Comparison of ENCODE assay signal across 31 mouse cellular contexts in genomic region chr11:9705190-9705589, GRCm38 (mm10).
DNase-seq lines count a peak whose midpoint lies in the region; ATAC-seq and TF ChIP-seq lines count a peak whose summit lies in the region.
"Had no signal": no experiment of that assay in that cellular context is flagged by ENCODE, and none has a peak within 500 bp of the region (broad histone marks: within the 10 kb centered on the region; RNA-seq: fewer than 3 reads in every experiment).

No protein-coding gene starts in this region.

- TF ChIP-seq CTCF in lung, postnatal 0 days (IDR thresholded peaks at IDR 0.05), result no peak
- no peak for TF ChIP-seq CTCF in brain, embryonic 14.5 days (IDR thresholded peaks at IDR 0.05; ENCODE audit: borderline replicate concordance, extremely low read depth, insufficient read depth, insufficient read length)
- no peak for TF ChIP-seq CTCF in heart, adult 2 months (IDR thresholded peaks at IDR 0.05)

- intact Hi-C loops in heart, adult 2 months (cut with DNase I), result no loop called here

- H3K36me3 ChIP-seq in hindbrain, embryonic 11.5 days (ENCODE audit: control insufficient read depth, insufficient read depth, low read length), result no peaks in the 10 kb centered on the region
- H3K36me3 ChIP-seq in hindbrain, embryonic 10.5 days, result no peaks in the 10 kb centered on the region
- H3K36me3 ChIP-seq in lung, postnatal 0 days (ENCODE audit: insufficient read depth, low read length), result no peaks in the 10 kb centered on the region
- no peaks in the 10 kb centered on the region for H3K36me3 ChIP-seq in heart, adult 2 months (ENCODE audit: control insufficient read depth, insufficient read depth, low read length)
- H3K36me3 ChIP-seq: forebrain, embryonic 10.5 days; heart, embryonic 12.5 days; hindbrain, embryonic 15.5 days; limb, embryonic 15.5 days; lung, embryonic 15.5 days; stomach, embryonic 15.5 days had no signal

- no peak overlapping the region for H3K9ac ChIP-seq in hindbrain, embryonic 11.5 days (ENCODE audit: low read depth, low read length)
- H3K9ac ChIP-seq in lung, postnatal 0 days (replicated peaks; ENCODE audit: low read depth), result no peak overlapping the region
- no peak overlapping the region for H3K9ac ChIP-seq in heart, adult 2 months (ENCODE audit: low read depth, low read length)
- H3K9ac ChIP-seq: heart, embryonic 12.5 days; hindbrain, embryonic 15.5 days; limb, embryonic 15.5 days; liver, embryonic 14.5 days; lung, embryonic 15.5 days; stomach, embryonic 15.5 days had no signal

- no peak for TF ChIP-seq EP300 in lung, postnatal 0 days (IDR thresholded peaks at IDR 0.05)
- TF ChIP-seq EP300 in heart, adult 2 months (IDR thresholded peaks at IDR 0.05; ENCODE audit: insufficient read depth, low read depth, low read length), result no peak

- H3K4me1 ChIP-seq in hindbrain, embryonic 11.5 days (replicated peaks; ENCODE audit: control insufficient read depth, insufficient read depth, low read length), result no peaks in the 10 kb centered on the region
- no peaks in the 10 kb centered on the region for H3K4me1 ChIP-seq in hindbrain, embryonic 10.5 days (replicated peaks)
- H3K4me1 ChIP-seq in lung, postnatal 0 days (ENCODE audit: insufficient read depth, low read depth, low read length), result no peaks in the 10 kb centered on the region
- H3K4me1 ChIP-seq in heart, adult 2 months (ENCODE audit: control insufficient read depth, insufficient read depth, low read length), result no peaks in the 10 kb centered on the region
- H3K4me1 ChIP-seq: forebrain, embryonic 10.5 days; heart, embryonic 12.5 days; hindbrain, embryonic 15.5 days; limb, embryonic 15.5 days; lung, embryonic 15.5 days; megakaryocyte, embryonic 14.5 days; stomach, embryonic 15.5 days had no signal

- H3K79me2 ChIP-seq in heart, adult 2 months (replicated peaks; ENCODE audit: control insufficient read depth, insufficient read depth, low read length), result no peaks in the 10 kb centered on the region

- H3K9me3 ChIP-seq in hindbrain, embryonic 11.5 days (ENCODE audit: control insufficient read depth, low read length), result no peaks in the 10 kb centered on the region
- H3K9me3 ChIP-seq in hindbrain, embryonic 10.5 days, result no peaks in the 10 kb centered on the region
- no peaks in the 10 kb centered on the region for H3K9me3 ChIP-seq in lung, postnatal 0 days (ENCODE audit: low read length)
- H3K9me3 ChIP-seq: forebrain, embryonic 10.5 days; heart, embryonic 12.5 days; hindbrain, embryonic 15.5 days; limb, embryonic 15.5 days; lung, embryonic 15.5 days; megakaryocyte, embryonic 14.5 days; stomach, embryonic 15.5 days had no signal

- DNase-seq in hindbrain, embryonic 11.5 days (ENCODE audit: low spot score), result no peak
- no peak for DNase-seq in hindbrain, embryonic 10.5 days (ENCODE audit: low spot score)
- DNase-seq in lung, postnatal 0 days (ENCODE audit: low spot score), result peak; percentile 34
- no peak for DNase-seq in lung, postnatal 36 days
- peak; percentile 27 for DNase-seq in brain, embryonic 14.5 days (ENCODE audit: low read depth)
- DNase-seq in mesoderm, embryonic 11.5 days (ENCODE audit: low read depth, low spot score), result peak; percentile 53
- DNase-seq in cerebellum, adult 18-20 months, result no peak
- no peak for DNase-seq in heart, adult 2 months
- DNase-seq: adrenal gland, postnatal 25 days; cerebellum, adult 11 months; cerebellum, postnatal 14 days; gastrocnemius, postnatal 14 days; heart, adult 11 months; heart, postnatal 10 days; kidney, adult 9 months; kidney, postnatal 36 days; layer of hippocampus, postnatal 36 days; right cerebral cortex, adult 18-20 months; right cerebral cortex, postnatal 4 days; thymus, adult 18-20 months; thymus, postnatal 36 days had no signal

- ATAC-seq in hindbrain, embryonic 11.5 days (ENCODE audit: low FRiP score), result peak; percentile 67
- peak; percentile 26; the same call in 1 of the 2 replicates for ATAC-seq in lung, postnatal 0 days
- ATAC-seq: forebrain, embryonic 16.5 days; intestine, embryonic 16.5 days had no signal

- no peak overlapping the region for H3K4me3 ChIP-seq in hindbrain, embryonic 11.5 days (ENCODE audit: low read depth, low read length)
- H3K4me3 ChIP-seq in hindbrain, embryonic 10.5 days, result no peak overlapping the region
- H3K4me3 ChIP-seq in lung, postnatal 0 days (ENCODE audit: low read depth, low read length), result no peak overlapping the region
- no peak overlapping the region for H3K4me3 ChIP-seq in heart, adult 2 months
- H3K4me3 ChIP-seq: forebrain, embryonic 10.5 days; heart, embryonic 12.5 days; hindbrain, embryonic 15.5 days; limb, embryonic 15.5 days; lung, embryonic 15.5 days; megakaryocyte, embryonic 14.5 days; stomach, embryonic 15.5 days had no signal

- no peak overlapping the region for H3K27ac ChIP-seq in hindbrain, embryonic 11.5 days (ENCODE audit: low read depth, low read length)
- H3K27ac ChIP-seq in hindbrain, embryonic 10.5 days, result no peak overlapping the region
- H3K27ac ChIP-seq in lung, postnatal 0 days (ENCODE audit: low read length), result no peak overlapping the region
- H3K27ac ChIP-seq in heart, adult 2 months, result no peak overlapping the region
- H3K27ac ChIP-seq: forebrain, embryonic 10.5 days; hindbrain, embryonic 15.5 days; limb, embryonic 15.5 days; liver, embryonic 14.5 days; lung, embryonic 15.5 days; stomach, embryonic 15.5 days had no signal

- 64% methylated on average over 3 of the region's 3 CpGs for WGBS in hindbrain, embryonic 11.5 days
- WGBS in hindbrain, embryonic 10.5 days, result 78% methylated on average over 3 of the region's 3 CpGs
- 46% methylated on average over 3 of the region's 3 CpGs for WGBS in lung, postnatal 0 days
- WGBS in heart, adult 2 months, result 61% methylated on average over 3 of the region's 3 CpGs

- H3K4me2 ChIP-seq in hindbrain, embryonic 11.5 days (replicated peaks; ENCODE audit: low read depth, low read length), result no peak overlapping the region
- no peak overlapping the region for H3K4me2 ChIP-seq in lung, postnatal 0 days (replicated peaks; ENCODE audit: low read depth, low read length)
- H3K4me2 ChIP-seq: heart, embryonic 12.5 days; hindbrain, embryonic 15.5 days; limb, embryonic 15.5 days; lung, embryonic 15.5 days; stomach, embryonic 15.5 days had no signal

- H3K27me3 ChIP-seq in hindbrain, embryonic 11.5 days (ENCODE audit: control insufficient read depth, insufficient read depth, low read length), result no peaks in the 10 kb centered on the region
- no peaks in the 10 kb centered on the region for H3K27me3 ChIP-seq in hindbrain, embryonic 10.5 days (ENCODE audit: insufficient read depth, poor library complexity, severe bottlenecking)
- H3K27me3 ChIP-seq in lung, postnatal 0 days (replicated peaks; ENCODE audit: insufficient read depth, low read length), result no peaks in the 10 kb centered on the region
- no peaks in the 10 kb centered on the region for H3K27me3 ChIP-seq in heart, adult 2 months (ENCODE audit: control insufficient read depth, insufficient read depth, low read length)
- H3K27me3 ChIP-seq: heart, embryonic 12.5 days; hindbrain, embryonic 15.5 days; limb, embryonic 15.5 days; lung, embryonic 15.5 days; megakaryocyte, embryonic 14.5 days; stomach, embryonic 15.5 days had no signal

- no peak for TF ChIP-seq POLR2A in brain, embryonic 14.5 days (IDR thresholded peaks at IDR 0.05; ENCODE audit: borderline replicate concordance, extremely low read depth, insufficient read depth, insufficient read length, poor library complexity, severe bottlenecking)
- no peak for TF ChIP-seq POLR2A in heart, adult 2 months (IDR thresholded peaks at IDR 0.05; ENCODE audit: insufficient read depth, low read depth, low read length)

Comparison
In these comparisons a context has a peak if more than half of its experiments do, and no peak if none do; other contexts are left out.
1. DNase-seq: peak in lung, postnatal 0 days (single experiment), brain, embryonic 14.5 days (single experiment) and mesoderm, embryonic 11.5 days (single experiment); none in hindbrain, embryonic 11.5 days (single experiment), hindbrain, embryonic 10.5 days (single experiment), lung, postnatal 36 days (single experiment), cerebellum, adult 18-20 months (0 of 2) and heart, adult 2 months (0 of 2).